Mouse (Mus musculus) mammary gland, adult 2 months (tissue): Measurements from ENCODE around the gene Thsd7a. TPM values are rescaled to one million over a fixed set of nuclear protein-coding genes. Genes with fewer than 3 reads are reported as not detected.

Experiments used
- polyA plus RNA-seq: library from polyadenylated mRNA; depleted of rRNA; stranded (reverse); fragments of >200 nt; gene quantifications from 2 replicates; pipeline ENCODE4 v1.2.3, GENCODE M21; 2012; ENCODE audit warnings: low replicate concordance; rRNA removed

Gene Thsd7a
- polyA plus RNA-seq: 2.7 and 3.3 TPM in 2 replicates

GRCm38 (mm10) chr6:12748787-12749530 is at the start of gene Thsd7a:
Gene Thsd7a (minus strand): TSS chr6:12749410.

